Mouse (Mus musculus) megakaryocyte, embryonic 14.5 days (primary cell): Measurements from ENCODE around the gene Prps1.

Experiments
- FLI1 ChIP-seq: IDR thresholded peaks from 2 replicates; pipeline ENCODE4 v1.6.1; 2012; ENCODE audit warnings: low read length, inconsistent platforms, mixed read lengths
- GATA1 ChIP-seq: IDR thresholded peaks from 3 replicates; pipeline ENCODE4 v1.6.1; 2012; ENCODE audit warnings: mixed read lengths, low read length, inconsistent platforms, borderline replicate concordance

DNA sequence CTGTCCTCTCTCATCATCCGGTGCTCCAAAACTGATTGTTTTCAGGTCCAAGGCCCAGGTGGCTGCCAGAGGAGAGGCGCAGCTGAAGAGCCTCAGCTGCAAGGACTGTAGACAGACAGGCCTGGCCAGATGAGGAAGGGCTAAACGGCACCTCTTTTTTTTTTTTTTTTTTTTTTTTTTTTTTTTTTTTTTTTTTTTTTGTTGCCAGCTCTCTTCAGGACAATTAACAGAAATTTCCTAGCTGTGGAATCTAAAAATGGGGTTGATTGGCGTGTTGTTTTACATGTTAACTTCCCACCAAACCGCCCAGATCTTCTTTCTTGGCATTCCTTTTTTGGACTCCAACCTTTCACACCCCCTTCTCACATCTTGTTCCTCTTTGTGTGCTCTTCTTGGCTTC is 26.4 kb upstream of the Prps1 start:
- TF ChIP-seq GATA1, result no peak
- no peak for TF ChIP-seq FLI1
